Mouse (Mus musculus): ENCODE results near the gene Aspdh.

GRCm38 (mm10) chr7:44453256-44453655 lies 11.9 kb upstream of the Aspdh start:
- TF ChIP-seq POLR2A (IDR thresholded peaks at IDR 0.05; ENCODE audit: borderline replicate concordance, low read depth, low read length): no peak
- TF ChIP-seq CTCF (IDR thresholded peaks at IDR 0.05; ENCODE audit: low read depth, low read length): no peak
